Mouse (Mus musculus) cerebral cortex, adult 2 months (tissue): Measurements from ENCODE around the gene Stk33.

ENCODE experiments used
- WGBS: fragments of 180-500 bp; shearing (Covaris S2); methylation state at CpG from one replicate; pipeline ENCODE4 v1.1.7; 2018; 5-methylcytosine and 5-hydroxymethylcytosine counted together

The Stk33 gene

DNA sequence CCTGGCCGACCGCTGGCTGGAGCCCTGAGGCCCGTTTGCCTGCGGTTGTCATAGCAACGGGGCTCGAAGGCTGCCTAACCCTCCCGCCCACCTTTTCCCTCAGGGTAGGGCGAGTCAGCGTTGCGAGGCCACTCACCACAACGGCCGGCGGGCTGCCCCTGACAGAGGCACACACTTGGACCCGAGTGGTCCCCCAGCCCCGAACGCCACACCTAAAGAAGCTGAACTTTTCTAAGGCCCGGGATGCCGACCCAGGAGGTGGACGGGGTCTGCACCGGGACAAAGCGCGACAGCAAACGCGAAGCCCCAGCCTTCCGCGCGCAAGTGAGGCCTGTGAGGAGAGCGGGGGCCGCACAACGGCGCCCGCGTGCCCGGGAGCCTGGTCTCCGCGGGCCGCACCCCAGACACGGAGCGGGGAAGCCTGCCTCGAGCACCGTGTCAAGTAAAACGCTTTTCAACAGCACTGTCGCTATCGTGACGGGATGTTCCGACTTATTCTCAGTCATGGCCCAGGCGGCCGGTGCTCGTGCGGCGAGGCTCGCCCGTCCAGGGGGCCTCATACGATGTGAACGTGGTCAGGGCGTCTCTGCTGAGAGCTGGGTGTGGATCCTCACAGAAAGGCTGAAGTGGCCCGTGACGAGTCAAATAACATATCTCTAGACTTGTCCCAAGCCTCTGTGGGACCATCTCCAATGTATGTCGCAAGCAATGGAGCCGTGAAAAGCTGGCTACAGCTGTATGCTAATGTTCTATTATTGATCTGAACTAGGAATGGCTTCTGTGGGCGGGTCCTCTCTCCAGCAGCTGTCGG, at the start of gene Stk33:
Gene Stk33, minus strand, starts transcription at position 301 of the 811 bp plus-strand sequence.
- 2% methylated on average over 62 of the region's 62 CpGs for WGBS

DNA sequence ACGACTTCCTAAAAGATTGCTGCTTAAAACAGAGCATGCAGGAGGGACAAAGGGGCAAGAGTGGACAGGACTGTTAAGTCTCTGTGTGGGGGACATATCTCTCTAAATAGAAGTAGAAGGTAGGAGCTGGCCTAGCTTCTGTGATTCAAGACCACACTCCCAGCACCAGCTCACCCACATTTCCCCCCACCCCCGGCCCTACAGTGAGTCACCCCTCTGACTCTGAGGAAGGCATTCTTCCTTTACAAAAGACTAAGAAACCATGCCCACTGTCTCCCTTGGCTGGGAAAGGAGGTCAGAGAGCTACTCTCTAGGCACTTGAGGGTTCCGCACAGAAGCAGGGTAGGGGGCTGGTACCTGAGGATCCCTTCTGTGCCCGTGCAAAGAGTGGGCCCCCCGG, 45.3 kb upstream of the Stk33 start:
- WGBS: 55% methylated on average over 5 of the region's 5 CpGs

DNA sequence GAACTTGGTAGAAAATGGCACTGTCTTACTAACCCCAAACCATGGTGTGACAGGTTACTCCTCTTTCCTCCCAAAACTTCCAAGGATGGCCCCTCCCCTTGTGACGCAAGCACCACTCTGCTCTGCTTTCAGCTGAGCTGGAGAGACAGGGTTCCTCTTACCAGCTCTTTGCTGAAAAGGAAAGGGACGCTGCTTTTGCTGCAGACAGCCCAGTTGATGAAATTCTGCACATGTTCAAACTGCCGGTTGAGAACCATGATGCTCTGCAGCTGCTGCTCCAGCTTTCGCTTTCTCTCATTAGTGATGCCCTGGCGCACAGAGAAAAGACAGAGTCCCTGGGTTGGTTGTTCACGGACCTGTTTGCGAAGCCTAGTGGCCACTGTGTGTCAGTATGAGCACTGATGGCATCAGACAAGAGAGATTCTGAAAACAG, 41.9 kb upstream of the Stk33 start:
- WGBS: 42% methylated on average over 7 of the region's 7 CpGs

DNA sequence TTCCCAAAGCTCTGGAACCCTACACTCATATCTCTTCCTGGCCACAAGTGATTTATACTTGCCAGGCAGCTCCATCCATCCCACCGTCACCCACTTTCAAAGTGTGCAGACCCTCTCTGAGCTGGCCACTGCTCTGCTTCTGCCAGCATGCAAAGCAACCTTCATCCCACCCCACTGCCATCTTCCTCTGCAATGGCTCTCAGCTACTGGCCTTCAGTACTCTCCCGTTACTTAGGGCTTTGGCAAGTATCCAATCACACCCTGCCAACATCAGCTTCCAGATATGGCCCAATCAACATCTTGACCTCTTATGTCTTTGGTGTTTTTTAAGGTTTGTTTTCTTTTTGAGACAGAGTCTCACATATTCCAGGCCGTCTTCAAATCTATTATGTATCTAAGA, 39.0 kb upstream of the Stk33 start:
- 79% methylated on average over 3 of the region's 3 CpGs for WGBS

DNA sequence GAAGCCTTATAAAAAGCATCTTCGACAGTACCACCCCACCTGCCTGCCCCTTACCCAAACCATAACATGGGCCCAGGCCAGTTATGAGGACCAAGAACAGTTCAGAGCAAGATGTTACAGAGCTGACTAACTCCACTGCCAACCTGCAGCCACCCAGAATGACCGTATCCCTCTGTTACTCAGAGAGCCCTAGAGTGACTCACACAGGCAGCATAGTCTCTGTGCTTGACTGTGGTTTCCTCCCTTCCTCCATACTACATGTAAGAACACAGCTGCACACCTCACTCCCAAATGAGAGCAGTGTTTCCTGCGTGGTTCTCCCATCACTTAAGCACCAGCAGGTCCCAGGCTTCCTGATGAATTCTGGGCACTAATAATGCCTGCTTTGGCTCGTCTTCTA, 31.8 kb upstream of the Stk33 start:
- 69% methylated on average over 4 of the region's 4 CpGs for WGBS

DNA sequence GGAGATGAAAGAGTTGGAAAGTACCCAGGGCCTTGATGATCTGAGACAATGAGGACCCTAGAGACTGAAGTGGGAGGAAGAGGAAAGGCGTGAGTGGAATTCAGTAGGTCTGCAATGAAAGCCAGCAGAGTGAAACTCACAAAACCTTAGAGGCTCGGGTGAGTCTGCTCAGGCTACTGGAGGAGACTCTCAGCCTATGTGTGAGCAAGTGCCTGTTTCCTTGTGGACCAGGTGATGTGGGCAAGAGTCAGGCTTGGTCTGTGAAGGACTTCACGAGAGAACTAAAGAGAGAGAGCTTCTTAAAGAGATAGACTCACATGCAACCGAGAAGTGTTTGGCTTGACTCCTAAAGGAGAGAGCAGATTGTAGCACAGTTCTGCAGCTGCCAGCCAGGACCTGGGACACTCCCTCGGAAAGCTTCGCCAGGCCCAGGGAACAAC, 29.4 kb upstream of the Stk33 start:
- 27% methylated on average over 6 of the region's 6 CpGs for WGBS

DNA sequence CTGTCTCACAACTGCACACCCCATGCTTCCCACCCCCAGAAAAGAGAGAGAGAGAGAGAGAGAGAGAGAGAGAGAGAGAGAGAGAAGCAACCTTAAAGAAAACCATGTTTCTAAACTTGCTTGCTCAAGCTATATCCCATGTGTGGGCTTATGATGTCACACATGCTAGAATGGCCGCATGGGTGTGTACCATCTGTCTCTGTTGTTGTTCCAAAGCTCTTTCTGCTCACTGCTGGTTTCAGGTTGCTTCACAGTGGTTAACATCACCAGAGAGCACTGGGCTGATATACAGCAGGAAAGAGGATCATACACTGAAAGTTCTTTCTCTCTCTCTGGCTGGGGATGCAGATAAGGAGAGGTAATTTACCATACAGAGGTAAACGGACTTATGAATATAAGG, 28.7 kb upstream of the Stk33 start:
- 21% methylated on average over 2 of the region's 2 CpGs for WGBS

DNA sequence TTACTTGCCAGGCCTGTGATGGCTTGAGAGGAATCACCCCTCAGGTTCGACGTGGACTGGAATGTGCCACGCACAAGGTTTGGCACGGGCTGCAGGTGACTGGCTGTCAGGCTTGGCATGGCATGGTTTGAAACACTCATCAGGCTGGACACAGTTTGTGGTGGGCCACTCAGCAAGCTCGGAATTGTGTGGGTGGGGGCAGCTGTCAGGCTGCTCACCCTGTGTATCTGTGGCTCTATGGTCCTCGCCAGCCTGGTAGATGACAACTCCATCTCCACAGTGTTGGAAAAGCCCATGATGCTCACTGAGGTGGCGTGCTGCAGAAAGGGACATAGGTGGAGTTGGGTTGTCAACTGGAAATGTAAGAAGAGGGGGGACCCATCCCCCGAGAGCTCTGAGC, 21.8 kb upstream of the Stk33 start:
- 93% methylated on average over 8 of the region's 8 CpGs for WGBS

DNA sequence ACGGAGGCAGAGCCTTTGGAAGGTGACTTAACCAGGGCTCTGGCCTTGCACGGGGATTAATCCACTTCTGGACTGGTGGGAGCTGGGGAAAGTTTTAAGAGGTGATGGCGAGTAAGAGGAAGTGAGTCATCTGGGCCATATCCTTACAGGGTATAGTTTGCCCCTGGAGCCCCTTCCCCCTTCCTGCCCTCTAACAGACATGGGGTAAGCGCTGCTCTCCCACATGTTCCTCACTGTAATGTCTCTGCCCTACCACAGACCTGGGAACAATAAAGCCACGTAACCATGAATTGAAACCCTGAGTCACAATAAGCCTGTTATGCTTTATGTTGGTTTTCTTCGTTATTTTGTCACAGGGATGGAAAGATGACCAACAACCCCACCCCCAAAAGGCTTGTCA, 17.7 kb upstream of the Stk33 start:
- WGBS: 79% methylated on average over 6 of the region's 6 CpGs

DNA sequence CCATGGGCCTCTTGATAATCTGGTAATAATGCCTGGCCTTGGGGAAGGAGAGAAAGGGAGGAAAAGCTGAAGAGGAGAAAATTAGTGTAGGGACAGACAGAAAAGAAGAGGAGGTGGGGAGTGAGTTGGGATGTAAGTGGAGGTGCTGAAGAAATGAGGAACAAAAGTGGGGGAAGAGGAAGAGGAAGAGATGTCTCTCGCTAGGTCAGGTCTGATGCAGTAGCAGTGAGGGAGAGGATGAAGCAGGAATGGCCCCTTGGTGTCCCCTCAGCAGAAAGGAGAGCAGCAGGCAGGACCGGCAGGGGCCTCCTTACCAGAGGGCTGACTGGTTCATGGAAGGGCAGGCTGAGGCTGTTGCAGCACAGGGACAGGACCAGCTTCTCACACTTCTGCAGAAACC, 16.9 kb upstream of the Stk33 start:
- 82% methylated on average over 2 of the region's 2 CpGs for WGBS

DNA sequence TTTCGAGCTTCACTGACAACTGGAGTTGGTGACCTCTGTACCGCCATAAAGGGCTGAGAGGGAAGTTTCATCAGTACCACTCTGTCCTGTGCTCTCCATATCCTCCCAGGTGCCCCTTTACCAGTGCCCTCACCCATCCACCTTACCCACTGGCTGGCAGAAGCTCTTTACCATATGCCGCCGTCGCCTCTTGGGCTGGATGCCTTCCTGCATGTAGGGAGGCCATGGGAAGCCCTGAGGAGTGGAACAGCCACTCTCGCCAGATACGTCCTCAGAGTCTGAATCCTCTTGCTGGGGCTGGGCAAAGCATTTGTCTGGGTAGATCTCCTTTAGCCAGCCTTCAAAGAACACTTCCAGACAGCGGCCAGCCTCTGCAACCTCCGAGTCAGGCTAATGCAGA, 16.0 kb upstream of the Stk33 start:
- WGBS: 91% methylated on average over 9 of the region's 9 CpGs

DNA sequence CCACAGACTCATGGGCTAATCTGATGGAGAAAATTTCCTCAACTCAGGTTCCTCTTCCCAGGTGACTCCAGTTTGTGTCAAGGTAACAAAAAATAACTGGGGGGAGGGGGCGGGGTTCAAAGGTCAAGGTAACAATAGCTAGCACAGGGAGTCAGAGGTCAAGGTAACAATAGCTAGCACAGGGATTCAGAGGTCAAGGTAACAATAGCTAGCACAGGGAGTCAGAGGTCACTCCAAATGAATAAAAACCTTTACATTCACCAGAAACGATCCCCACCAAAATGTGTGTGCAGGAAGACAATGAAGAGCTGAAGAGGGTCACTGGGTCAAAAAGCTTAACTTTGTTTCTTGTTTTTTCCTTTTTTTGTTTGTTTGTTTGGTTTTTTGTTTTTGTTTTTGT, 9.2 kb upstream of the Stk33 start:
- WGBS: 79% methylated on average over 2 of the region's 2 CpGs

DNA sequence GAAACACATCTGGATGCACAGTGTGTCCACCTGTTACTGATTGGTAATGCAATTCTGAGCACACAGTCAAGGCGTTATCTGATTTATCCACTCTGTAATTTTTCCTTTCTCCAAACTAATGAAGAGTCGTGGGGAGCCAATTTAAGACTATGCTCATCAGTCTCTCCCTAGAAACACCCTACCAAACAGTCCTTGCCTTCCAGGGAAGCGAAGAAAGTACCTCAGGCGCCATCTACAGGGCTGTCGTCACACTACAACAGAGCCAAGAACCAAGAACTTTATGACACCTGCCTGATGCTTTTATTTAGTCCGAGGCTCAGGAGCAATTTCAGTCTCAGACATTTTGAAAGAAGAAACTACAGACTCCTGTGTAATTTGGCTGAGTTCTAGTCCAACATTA, 6.1 kb upstream of the Stk33 start:
- WGBS: 8% methylated on average over 6 of the region's 6 CpGs

DNA sequence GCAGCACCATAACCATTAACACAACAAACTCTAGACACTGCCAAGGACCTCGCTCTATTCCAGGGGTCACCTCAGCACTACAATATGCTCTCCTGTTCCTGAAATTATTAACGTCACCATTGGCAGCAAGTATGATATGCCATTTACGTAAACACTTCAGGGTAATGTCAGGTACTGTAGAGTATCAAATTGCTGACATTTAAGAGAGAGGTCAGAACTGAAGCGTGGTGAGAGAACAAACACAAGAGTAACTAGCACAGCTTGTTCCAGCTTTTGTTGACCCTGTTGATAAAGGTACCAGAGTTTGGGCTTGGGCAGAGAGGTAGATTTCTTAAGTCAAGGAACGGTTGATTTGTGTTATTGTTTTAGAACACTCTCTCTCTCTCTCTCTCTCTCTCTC, 3.9 kb upstream of the Stk33 start:
- WGBS: 90% methylated on average over 5 of the region's 5 CpGs

DNA sequence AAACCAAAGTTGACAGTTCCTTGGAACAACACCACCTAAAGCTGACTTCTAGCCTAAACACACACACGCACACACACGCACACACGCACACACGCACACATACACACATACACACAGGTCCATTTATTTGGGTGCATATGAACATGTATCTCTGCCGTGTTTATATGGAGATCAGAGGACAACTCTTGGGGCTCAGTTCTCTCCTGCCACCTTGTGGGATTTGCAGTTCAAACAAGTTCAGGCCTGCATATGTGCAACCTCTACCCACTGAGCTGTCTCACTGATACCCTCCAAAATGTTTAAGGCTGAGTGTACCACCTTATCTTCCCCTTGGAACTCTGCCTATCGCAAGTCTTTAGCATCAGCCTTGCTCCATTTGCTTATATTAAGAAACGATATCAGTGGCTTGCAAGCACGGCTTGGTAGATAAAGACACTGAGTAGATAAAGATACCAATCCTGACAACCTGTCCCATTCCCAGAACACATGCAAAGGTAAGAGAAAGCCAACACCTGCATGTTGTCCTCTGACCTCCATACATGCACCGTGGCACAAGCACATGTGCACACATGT, 1.9 kb upstream of the Stk33 start:
- WGBS: 91% methylated on average over 9 of the region's 9 CpGs

DNA sequence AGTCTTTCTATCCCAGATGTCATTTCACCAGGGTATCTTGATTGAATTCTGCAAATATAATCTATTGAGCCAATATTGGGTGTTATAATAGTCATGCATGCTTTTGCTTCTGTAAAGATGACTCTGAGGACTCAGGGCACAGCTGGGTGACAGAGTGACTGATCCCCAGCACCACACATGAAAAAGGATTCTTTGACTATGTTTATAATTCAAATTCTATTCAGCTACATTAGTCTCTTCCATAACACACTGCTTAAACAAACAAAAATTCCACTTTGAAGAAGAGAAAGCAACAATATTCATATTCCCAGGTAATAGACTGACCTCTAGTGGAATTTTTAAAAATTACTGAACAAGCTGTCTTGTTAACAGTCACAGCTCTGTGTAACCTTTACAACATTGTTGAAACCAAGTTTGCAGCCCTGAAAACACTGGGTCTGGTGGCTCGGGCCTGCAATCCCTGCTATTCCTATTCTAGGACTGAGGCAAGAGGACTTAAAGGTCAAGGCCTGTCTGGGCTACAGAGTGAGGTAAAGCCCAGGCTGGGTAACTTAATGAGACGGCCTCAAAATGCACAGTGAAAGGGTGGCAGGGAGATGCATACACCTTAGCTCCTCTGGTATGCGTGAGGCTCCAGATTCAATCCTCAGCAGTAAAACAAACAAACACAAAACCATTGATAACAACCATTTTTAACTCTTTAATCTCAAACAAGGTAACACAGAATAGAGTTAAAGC, 14.3 kb downstream of the Stk33 start:
- whole genome bisulfite sequencing: 60% methylated on average over 3 of the region's 3 CpGs

DNA sequence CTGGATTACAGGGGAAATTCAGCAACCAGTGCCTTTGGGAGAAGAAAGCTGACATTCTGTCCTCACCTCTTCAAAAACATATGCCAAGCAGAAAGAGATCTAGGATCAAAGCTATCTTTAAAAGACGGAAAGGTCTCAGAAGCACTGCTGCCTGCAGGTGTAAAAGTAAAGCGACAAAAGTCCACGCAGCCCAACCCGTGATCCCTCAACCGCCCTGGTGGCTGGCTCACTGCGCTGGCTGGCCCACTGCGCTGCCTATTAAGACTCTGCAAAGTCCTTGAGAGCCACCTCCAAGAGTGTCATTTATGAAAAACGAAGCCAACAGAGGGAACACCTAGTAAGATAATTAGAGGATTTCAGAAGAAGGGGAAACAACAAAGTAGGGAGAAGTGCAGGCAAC, 16.1 kb downstream of the Stk33 start:
- WGBS: 85% methylated on average over 8 of the region's 8 CpGs

DNA sequence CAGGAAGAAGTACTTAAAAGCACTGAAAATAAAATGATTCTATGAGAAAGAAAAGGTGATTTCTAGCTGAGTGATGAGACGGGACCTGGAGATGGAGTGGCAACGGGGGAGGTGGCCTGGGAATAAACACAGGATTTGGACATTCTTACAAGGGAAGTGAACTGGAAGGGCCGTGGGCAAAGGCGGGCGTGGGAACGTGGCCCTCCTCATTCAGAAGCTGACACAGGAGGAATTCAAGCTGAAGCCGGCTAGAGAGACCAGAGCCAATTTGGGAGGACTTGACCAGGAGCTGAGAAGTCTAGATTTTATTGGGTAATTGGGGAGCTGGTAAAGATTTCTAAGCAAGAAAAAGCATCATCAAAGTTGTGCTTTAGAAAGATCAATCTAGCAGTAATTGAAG, 33.4 kb downstream of the Stk33 start:
- WGBS: 59% methylated on average over 7 of the region's 7 CpGs

DNA sequence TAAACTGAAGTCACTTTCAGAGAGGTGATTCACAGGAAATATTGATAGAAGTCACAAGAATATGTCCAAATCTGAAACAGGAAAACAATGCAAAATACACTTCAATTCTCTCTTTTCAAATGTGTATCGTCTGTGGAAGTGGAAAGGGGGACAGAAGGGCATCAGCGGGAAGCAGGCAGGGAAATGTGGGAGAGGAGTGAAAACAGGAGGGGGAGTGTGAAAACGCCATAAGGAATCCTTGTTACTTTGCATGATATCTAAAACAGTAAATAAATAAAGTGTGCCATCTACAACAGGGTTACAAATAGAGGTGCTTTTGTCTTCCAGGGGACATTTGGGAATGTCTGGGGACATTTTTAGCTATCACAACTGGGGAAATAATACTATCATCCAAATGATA, 39.6 kb downstream of the Stk33 start:
- WGBS: 42% methylated on average over 3 of the region's 3 CpGs

DNA sequence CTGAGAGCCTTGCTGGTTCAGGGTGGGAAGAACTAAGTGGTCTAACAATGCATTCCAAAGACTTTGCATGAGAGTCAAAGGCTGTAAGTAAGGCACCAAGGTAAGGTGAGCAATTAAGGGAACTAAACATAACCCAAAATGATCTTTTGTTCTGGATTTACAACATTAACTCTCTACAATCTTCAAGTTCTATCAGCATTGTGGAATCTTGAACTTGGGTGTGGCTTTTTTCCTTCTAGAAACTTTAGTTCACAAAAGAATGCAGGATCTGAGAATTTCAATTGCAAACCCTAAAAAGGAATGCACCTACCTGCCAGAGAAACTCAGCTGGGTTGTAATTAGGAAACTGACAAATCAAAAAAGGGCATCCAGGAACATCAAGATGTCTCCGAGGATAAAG, 57.8 kb downstream of the Stk33 start:
- 77% methylated on average over 1 of the region's 1 CpGs for WGBS

DNA sequence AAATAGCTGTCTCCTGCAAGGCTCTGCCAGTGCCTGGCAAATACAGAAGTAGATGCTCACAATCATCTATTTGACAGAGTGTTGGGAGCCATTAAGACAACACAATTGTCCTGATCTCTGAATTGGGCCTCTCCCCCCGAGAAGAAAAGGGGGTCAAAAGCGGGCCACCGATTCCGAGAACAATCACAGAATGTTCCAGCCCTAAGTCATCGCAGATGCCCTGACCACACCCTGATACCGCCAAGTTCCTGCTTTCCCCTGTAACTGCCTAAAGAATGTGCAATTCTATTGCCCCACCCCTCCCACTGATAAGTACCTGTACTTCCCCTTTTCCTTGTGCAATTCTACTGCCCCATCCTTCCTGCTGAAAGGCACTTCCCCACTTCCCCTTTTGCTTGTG, 65.3 kb downstream of the Stk33 start:
- 90% methylated on average over 6 of the region's 6 CpGs for WGBS

DNA sequence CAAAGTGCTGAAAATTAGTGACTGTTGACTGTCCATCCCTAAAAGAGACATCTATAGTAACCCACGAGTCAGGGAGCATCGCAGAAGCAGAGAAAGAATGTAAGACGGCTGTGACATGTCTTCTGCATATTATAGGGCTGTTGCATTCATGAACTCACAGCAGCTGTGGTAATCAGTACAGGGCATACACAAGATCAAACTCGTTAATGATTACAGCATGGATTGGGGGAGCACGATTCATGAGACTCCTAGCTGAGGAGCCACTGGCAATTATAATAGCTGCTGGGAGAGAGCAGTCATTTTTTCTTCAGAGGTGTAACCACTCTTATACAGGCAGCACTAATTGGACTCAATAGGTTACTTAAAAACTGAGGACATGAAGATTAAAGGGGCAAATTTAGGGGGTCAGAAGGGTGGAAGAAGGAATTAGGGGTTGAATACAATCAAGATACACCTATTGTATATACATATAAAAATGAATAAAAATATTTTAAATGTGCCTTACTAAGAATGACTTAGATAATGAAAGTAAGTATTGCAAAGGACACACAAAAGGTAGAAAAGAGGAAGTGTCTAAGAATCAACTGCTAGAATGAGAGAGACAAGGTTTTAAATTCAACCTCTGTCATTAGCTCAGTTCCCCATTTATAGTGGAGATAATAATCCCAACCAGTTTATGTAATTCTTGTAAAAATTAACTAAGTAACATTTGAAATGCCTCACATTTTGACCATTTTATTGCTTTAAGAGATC, 80.3 kb downstream of the Stk33 start:
- WGBS: 64% methylated on average over 5 of the region's 5 CpGs
